Mouse (Mus musculus): ENCODE data around the gene Mpz.

Mpz gene

GRCm38 (mm10) chr1:171149974-171150760 is at the start of gene Mpz, which contains the start of gene Sdhc:
Mpz (plus strand) TSS chr1:171150711.
Sdhc (minus strand) TSS chr1:171150603.
- DNase-seq (ENCODE audit: extremely low spot score, low read depth, low spot score): peak; percentile 82

GRCm38 (mm10) chr1:171101033-171101432 is 49.5 kb upstream of the Mpz start:
- DNase-seq (ENCODE audit: extremely low spot score, low read depth, low spot score): no peak

GRCm38 (mm10) chr1:171101733-171102546 is 48.6 kb upstream of the Mpz start:
- DNase-seq (ENCODE audit: extremely low spot score, low read depth, low spot score): peak; percentile 74

- DNase-seq (ENCODE audit: extremely low spot score, low read depth, low spot score): peak; percentile 80
Observed at GRCm38 (mm10) chr1:171102547-171103177, 47.8 kb upstream of the Mpz start.

- no peak for DNase-seq (ENCODE audit: extremely low spot score, low read depth, low spot score)
Observed at GRCm38 (mm10) chr1:171103179-171103840, 47.2 kb upstream of the Mpz start.

- no peak for DNase-seq (ENCODE audit: extremely low spot score, low read depth, low spot score)
Observed at GRCm38 (mm10) chr1:171105226-171105625, 45.3 kb upstream of the Mpz start.

GRCm38 (mm10) chr1:171109620-171110019 is 40.9 kb upstream of the Mpz start:
- DNase-seq (ENCODE audit: extremely low spot score, low read depth, low spot score): no peak

GRCm38 (mm10) chr1:171110659-171111019 is 39.9 kb upstream of the Mpz start:
- DNase-seq (ENCODE audit: extremely low spot score, low read depth, low spot score): no peak

- DNase-seq (ENCODE audit: extremely low spot score, low read depth, low spot score): peak; percentile 93
Observed at GRCm38 (mm10) chr1:171111020-171111780, 39.3 kb upstream of the Mpz start.

- peak; percentile 50 for DNase-seq (ENCODE audit: extremely low spot score, low read depth, low spot score)
Observed at GRCm38 (mm10) chr1:171111781-171112575, 38.5 kb upstream of the Mpz start.

- no peak for DNase-seq (ENCODE audit: extremely low spot score, low read depth, low spot score)
Observed at GRCm38 (mm10) chr1:171112986-171113385, 37.5 kb upstream of the Mpz start.

GRCm38 (mm10) chr1:171113873-171114299 is 36.6 kb upstream of the Mpz start, which contains the start of gene Cfap126:
Cfap126 (plus strand) TSS chr1:171113918.
- DNase-seq (ENCODE audit: extremely low spot score, low read depth, low spot score): no peak

- no peak for DNase-seq (ENCODE audit: extremely low spot score, low read depth, low spot score)
Observed at GRCm38 (mm10) chr1:171116280-171116679, 34.2 kb upstream of the Mpz start.

GRCm38 (mm10) chr1:171118269-171118684 is 32.2 kb upstream of the Mpz start:
- peak; percentile 96 for DNase-seq (ENCODE audit: extremely low spot score, low read depth, low spot score)

GRCm38 (mm10) chr1:171118996-171119395 is 31.5 kb upstream of the Mpz start:
- DNase-seq (ENCODE audit: extremely low spot score, low read depth, low spot score): no peak

- DNase-seq (ENCODE audit: extremely low spot score, low read depth, low spot score): no peak
Observed at GRCm38 (mm10) chr1:171119405-171119804, 31.1 kb upstream of the Mpz start.

GRCm38 (mm10) chr1:171120893-171121292 is 29.6 kb upstream of the Mpz start:
- DNase-seq (ENCODE audit: extremely low spot score, low read depth, low spot score): no peak

- DNase-seq (ENCODE audit: extremely low spot score, low read depth, low spot score): no peak
Observed at GRCm38 (mm10) chr1:171121839-171122238, 28.7 kb upstream of the Mpz start.

- no peak for DNase-seq (ENCODE audit: extremely low spot score, low read depth, low spot score)
Observed at GRCm38 (mm10) chr1:171122932-171123331, 27.6 kb upstream of the Mpz start.

Measured in hindlimb bud, embryonic 11.5 days (tissue).